Mouse (Mus musculus): ENCODE measurements around the gene Myrf. TPM values are rescaled to one million over a fixed set of nuclear protein-coding genes. Genes with fewer than 3 reads are reported as not detected.
"Not testable (repeated sequence)": the region's sequence is repeated elsewhere in the genome, so short reads cannot be mapped to it uniquely, and the experiment has no call there.

Gene Myrf
- polyA plus RNA-seq, 1 experiment from 2014 or later, result 2.1 TPM

GRCm38 (mm10) chr19:10167951-10168350, 72.6 kb downstream of the Myrf start:
- Histone ChIP-seq H3K9me3 (no peaks in the 10 kb centered on the region), H3K27me3 (ENCODE audit: insufficient read depth, poor library complexity, severe bottlenecking) (no peaks in the 10 kb centered on the region), H3K36me3 (no peaks in the 10 kb centered on the region), H3K4me3 (no peak overlapping the region), H3K4me1 (replicated peaks) (no peaks in the 10 kb centered on the region), H3K27ac (no peak overlapping the region)
- WGBS, result 90% methylated on average over 1 of the region's 1 CpGs
- DNase-seq (ENCODE audit: low spot score), result no peak

- Histone ChIP-seq H3K4me1 (replicated peaks) (no peaks in the 10 kb centered on the region), H3K27me3 (ENCODE audit: insufficient read depth, poor library complexity, severe bottlenecking) (no peaks in the 10 kb centered on the region), H3K9me3 (0 out of 2 replicates have a peak, but pooled peaks cover 4% of the 10 kb centered on the region), H3K27ac (no peak overlapping the region), H3K36me3 (no peaks in the 10 kb centered on the region), H3K4me3 (no peak overlapping the region)
- no peak for DNase-seq (ENCODE audit: low spot score)
- 84% methylated on average over 4 of the region's 4 CpGs for WGBS
Observed at GRCm38 (mm10) chr19:10167112-10167511, 73.4 kb downstream of the Myrf start.

- not testable (repeated sequence) for H3K9me3 ChIP-seq; H3K27ac ChIP-seq; H3K36me3 ChIP-seq; H3K4me3 ChIP-seq; H3K27me3 ChIP-seq (ENCODE audit: insufficient read depth, poor library complexity, severe bottlenecking); H3K4me1 ChIP-seq (replicated peaks); DNase-seq (ENCODE audit: low spot score)
- WGBS, result 84% methylated on average over 4 of the region's 4 CpGs
Observed at GRCm38 (mm10) chr19:10165928-10166327, 74.6 kb downstream of the Myrf start.

- 0 out of 2 replicates have a peak, but pooled peaks cover 4% of the 10 kb centered on the region for H3K9me3 ChIP-seq
- no peak overlapping the region for H3K27ac ChIP-seq
- 85% methylated on average over 3 of the region's 3 CpGs for WGBS
- no peaks in the 10 kb centered on the region for H3K4me1 ChIP-seq (replicated peaks)
- H3K27me3 ChIP-seq (ENCODE audit: insufficient read depth, poor library complexity, severe bottlenecking), result no peaks in the 10 kb centered on the region
- H3K4me3 ChIP-seq, result no peak overlapping the region
- DNase-seq (ENCODE audit: low spot score), result no peak
- H3K36me3 ChIP-seq, result no peaks in the 10 kb centered on the region
Observed at GRCm38 (mm10) chr19:10163896-10164295, 76.7 kb downstream of the Myrf start.

Other genes starting within 250 kb of the Myrf start
- gene Best1, start 239.1 kb downstream of the Myrf start, polyA plus RNA-seq (2016; fragmentation: Nextera tagmentation; extraction: Ambion mirVana), result 1.8 TPM in 2 replicates
- gene Rab3il1, start 239.1 kb downstream of the Myrf start, polyA plus RNA-seq (2016; fragmentation: Nextera tagmentation; extraction: Ambion mirVana), result 39.7 and 39.8 TPM in 2 replicates
- 6.7 and 8.1 TPM in 2 replicates for gene Fads3, start 199.2 kb downstream of the Myrf start, polyA plus RNA-seq (2016; fragmentation: Nextera tagmentation; extraction: Ambion mirVana)
- 180 and 207 TPM in 2 replicates for gene Fads2, start 139.0 kb downstream of the Myrf start, polyA plus RNA-seq (2016; fragmentation: Nextera tagmentation; extraction: Ambion mirVana)
- gene Fads1, start 57.9 kb downstream of the Myrf start, polyA plus RNA-seq (2016; fragmentation: Nextera tagmentation; extraction: Ambion mirVana), result 162 and 170 TPM in 2 replicates
- 387 and 389 TPM in 2 replicates for gene Tmem258, start 36.7 kb downstream of the Myrf start, polyA plus RNA-seq (2016; fragmentation: Nextera tagmentation; extraction: Ambion mirVana)
- gene Fen1, start 36.6 kb downstream of the Myrf start, polyA plus RNA-seq (2016; fragmentation: Nextera tagmentation; extraction: Ambion mirVana), result 135 and 181 TPM in 2 replicates
- gene Dagla, start 64.1 kb upstream of the Myrf start, polyA plus RNA-seq (2016; fragmentation: Nextera tagmentation; extraction: Ambion mirVana), result 2.1 and 3.4 TPM in 2 replicates
- 0.98 and 1.5 TPM in 2 replicates for gene Syt7, start 148.3 kb upstream of the Myrf start, polyA plus RNA-seq (2016; fragmentation: Nextera tagmentation; extraction: Ambion mirVana)
- 1.9 and 2.0 TPM in 2 replicates for gene Lrrc10b, start 216.7 kb upstream of the Myrf start, polyA plus RNA-seq (2016; fragmentation: Nextera tagmentation; extraction: Ambion mirVana)
- gene Ppp1r32, start 242.2 kb upstream of the Myrf start, polyA plus RNA-seq (2016; fragmentation: Nextera tagmentation; extraction: Ambion mirVana), result 0.70 and 2.7 TPM in 2 replicates